Mouse (Mus musculus): ENCODE results near the gene Hist1h4a. TPM values are rescaled to one million over a fixed set of nuclear protein-coding genes. Genes with fewer than 3 reads are reported as not detected.
"Not testable (repeated sequence)": the region's sequence is repeated elsewhere in the genome, so short reads cannot be mapped to it uniquely, and the experiment has no call there.

The Hist1h4a gene
- polyA plus RNA-seq (2016; fragmentation: Nextera tagmentation; extraction: Ambion mirVana): 0.44 and 0.93 TPM in 2 replicates

DNA sequence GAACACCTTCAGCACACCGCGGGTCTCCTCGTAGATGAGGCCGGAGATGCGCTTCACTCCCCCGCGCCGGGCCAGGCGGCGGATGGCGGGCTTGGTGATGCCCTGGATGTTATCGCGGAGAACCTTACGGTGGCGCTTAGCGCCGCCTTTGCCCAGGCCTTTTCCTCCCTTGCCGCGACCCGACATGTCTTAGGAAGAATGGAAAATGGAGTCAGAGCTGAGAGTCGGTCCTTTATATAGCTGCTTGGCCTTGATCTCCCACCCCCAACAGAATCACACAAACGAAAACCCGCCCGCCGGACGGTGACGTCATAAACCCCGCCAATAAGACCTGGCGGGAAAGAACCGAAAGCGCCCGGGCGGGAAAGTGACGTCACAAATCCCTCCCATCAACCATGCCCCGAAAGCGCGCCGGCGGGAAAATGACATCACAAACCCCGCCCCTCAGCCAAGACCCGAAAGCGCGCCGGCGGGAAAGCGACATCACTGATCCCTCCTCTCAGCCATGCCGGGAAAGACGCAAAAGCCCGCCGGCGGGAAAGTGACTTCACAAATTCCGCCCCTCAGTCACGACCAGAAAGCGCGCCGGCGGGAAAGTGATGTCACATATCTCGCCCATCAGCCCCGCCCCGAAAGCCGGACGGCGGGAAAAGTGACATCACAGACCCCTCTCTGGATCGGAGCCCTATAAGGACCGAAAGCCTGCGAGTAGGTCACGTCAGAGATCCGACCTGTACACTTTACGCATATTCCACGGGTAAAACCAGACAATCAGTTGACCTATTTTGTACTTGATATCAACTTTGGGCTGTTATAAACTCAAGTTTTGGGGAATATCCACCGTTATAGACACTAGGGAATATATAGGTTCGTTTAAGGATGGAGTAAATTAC, at the start of gene Hist1h4a:
Gene Hist1h4a, minus strand, starts transcription at position 259 of the 893 bp plus-strand sequence.
- H3K4me3 ChIP-seq: peak within 1 kb of the TSS; percentile 63
- no peaks in the 10 kb centered on the region for H3K36me3 ChIP-seq
- peak within 1 kb of the TSS; percentile 92 for H3K9ac ChIP-seq
- peak within 1 kb of the TSS; percentile 90 for H3K4me2 ChIP-seq
- no peaks in the 10 kb centered on the region for H3K27me3 ChIP-seq (replicated peaks)
- H3K27ac ChIP-seq: peak within 1 kb of the TSS; percentile 99
- H3K9me3 ChIP-seq (replicated peaks): no peaks in the 10 kb centered on the region
- peaks cover 73% of the 10 kb centered on the region for H3K4me1 ChIP-seq
- ATAC-seq: peak; percentile 64
- under 1% methylated on average over 69 of the region's 72 CpGs for WGBS (ENCODE audit: insufficient replicate concordance)

- Histone ChIP-seq H3K27ac (no peak within 1 kb of the TSS), H3K9ac (no peak within 1 kb of the TSS), H3K9me3 (replicated peaks) (no peaks in the 10 kb centered on the region), H3K4me1 (0 out of 2 replicates have a peak, but pooled peaks cover 4% of the 10 kb centered on the region), H3K4me3 (no peak within 1 kb of the TSS), H3K27me3 (replicated peaks) (no peaks in the 10 kb centered on the region), H3K36me3 (no peaks in the 10 kb centered on the region), H3K4me2 (no peak within 1 kb of the TSS)
- no peak for ATAC-seq
- 60% methylated on average over 15 of the region's 15 CpGs for WGBS (ENCODE audit: insufficient replicate concordance)
These were observed 45.5 kb upstream of the Hist1h4a start, which contains the start of gene Slc17a2 for GRCm38 (mm10) chr13:23806422-23807052. TSS of gene Slc17a2 (plus strand) at chr13:23806993.

DNA sequence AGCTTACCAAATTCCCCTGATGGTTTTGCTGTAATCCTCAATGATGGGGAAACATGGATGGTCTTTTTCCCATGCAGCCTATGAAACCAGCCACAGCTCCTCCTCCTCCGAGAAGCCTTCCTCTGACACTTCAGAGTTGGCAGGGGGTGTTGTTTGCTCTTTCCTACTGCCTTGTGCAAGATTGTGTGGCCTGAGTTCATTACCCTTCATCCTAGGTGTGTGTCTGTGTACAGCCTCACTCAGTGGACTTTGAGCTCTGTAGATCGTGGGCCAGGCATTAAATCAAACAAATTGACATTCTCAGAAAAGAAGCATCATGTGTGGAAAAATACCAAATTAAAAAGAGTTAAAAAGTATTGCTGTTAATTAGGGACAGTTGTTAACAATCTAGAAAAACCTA, 43.5 kb upstream of the Hist1h4a start:
- Histone ChIP-seq H3K4me1 (0 out of 2 replicates have a peak, but pooled peaks cover 4% of the 10 kb centered on the region), H3K4me3 (no peak overlapping the region), H3K36me3 (no peaks in the 10 kb centered on the region), H3K27me3 (replicated peaks) (no peaks in the 10 kb centered on the region), H3K9me3 (replicated peaks) (no peaks in the 10 kb centered on the region), H3K27ac (no peak overlapping the region), H3K4me2 (no peak overlapping the region), H3K9ac (no peak overlapping the region)
- no peak for ATAC-seq
- WGBS (ENCODE audit: insufficient replicate concordance): 62% methylated on average over 2 of the region's 2 CpGs

DNA sequence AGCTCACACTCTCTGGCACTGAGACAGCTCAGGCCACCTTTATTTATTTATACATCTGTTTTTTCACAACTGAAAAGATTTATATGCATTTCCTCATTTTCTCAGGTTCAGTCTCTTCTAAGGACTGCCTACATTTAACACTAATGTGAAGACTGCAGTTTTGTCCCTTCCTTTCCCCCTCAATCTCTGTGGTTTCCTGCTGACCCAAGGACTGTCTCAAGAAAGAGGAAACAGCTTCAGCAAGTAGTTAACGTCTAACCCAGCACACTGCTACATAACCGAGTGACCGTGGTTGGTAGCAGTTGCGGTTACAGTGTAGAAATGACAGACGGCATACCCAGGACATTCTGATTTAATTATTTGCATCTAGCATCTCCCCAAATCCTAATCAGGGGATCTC, 38.4 kb upstream of the Hist1h4a start:
- Histone ChIP-seq H3K4me3 (no peak overlapping the region), H3K9ac (no peak overlapping the region), H3K9me3 (replicated peaks) (no peaks in the 10 kb centered on the region), H3K4me2 (no peak overlapping the region), H3K27me3 (replicated peaks) (no peaks in the 10 kb centered on the region), H3K4me1 (0 out of 2 replicates have a peak, but pooled peaks cover 4% of the 10 kb centered on the region), H3K36me3 (no peaks in the 10 kb centered on the region), H3K27ac (no peak overlapping the region)
- WGBS (ENCODE audit: insufficient replicate concordance): 24% methylated on average over 5 of the region's 5 CpGs
- ATAC-seq: no peak

DNA sequence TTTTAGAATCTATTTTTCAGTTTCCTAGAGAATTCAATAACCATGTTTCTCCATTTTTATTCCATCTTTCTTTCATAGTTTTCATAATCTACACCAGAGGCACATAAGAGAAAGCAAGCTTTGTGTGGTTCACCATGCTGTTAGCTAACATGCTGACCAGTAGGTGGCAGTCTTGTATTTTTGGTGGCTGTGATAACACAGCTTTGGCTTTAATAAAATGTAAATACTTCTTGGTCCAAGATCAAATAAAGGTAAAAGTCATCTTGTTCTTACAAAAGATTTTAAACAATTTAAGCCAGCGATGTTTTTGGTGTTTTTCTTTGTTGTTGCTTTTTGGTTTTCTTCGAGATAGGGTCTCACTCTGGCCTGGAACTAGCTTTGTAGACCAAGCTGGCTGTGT, 31.5 kb upstream of the Hist1h4a start:
- H3K9ac ChIP-seq: no peak overlapping the region
- no peak overlapping the region for H3K4me3 ChIP-seq
- 22% methylated on average over 2 of the region's 2 CpGs for WGBS (ENCODE audit: insufficient replicate concordance)
- ATAC-seq: no peak
- H3K9me3 ChIP-seq (replicated peaks): no peaks in the 10 kb centered on the region
- H3K4me1 ChIP-seq: no peaks in the 10 kb centered on the region
- H3K27ac ChIP-seq: no peak overlapping the region
- no peaks in the 10 kb centered on the region for H3K36me3 ChIP-seq
- no peaks in the 10 kb centered on the region for H3K27me3 ChIP-seq (replicated peaks)
- no peak overlapping the region for H3K4me2 ChIP-seq

DNA sequence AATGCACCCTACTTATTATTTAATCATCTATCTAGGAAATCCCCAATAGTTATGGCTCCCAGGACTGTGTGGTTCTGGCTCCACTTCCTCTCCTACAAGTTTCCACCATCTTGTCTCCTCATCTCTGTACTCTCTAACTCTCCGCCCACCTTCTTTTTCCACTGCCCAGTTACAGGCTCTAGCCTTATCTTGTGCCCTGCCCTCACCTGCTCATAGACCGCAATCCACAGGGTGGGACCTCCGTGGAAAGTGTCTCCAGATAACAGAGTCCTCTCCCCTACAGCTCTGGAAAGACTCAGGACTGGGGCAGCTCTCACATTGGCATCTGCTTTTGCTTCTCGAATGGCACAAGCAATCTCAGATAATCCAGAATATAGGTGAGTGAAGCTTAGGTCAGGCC, 18.0 kb upstream of the Hist1h4a start:
- no peaks in the 10 kb centered on the region for H3K9me3 ChIP-seq (replicated peaks)
- H3K27me3 ChIP-seq (replicated peaks): 0 out of 2 replicates have a peak, but pooled peaks cover 2% of the 10 kb centered on the region
- ATAC-seq: 0 out of 2 replicates have a peak, but pooled peaks have one; percentile 37

DNA sequence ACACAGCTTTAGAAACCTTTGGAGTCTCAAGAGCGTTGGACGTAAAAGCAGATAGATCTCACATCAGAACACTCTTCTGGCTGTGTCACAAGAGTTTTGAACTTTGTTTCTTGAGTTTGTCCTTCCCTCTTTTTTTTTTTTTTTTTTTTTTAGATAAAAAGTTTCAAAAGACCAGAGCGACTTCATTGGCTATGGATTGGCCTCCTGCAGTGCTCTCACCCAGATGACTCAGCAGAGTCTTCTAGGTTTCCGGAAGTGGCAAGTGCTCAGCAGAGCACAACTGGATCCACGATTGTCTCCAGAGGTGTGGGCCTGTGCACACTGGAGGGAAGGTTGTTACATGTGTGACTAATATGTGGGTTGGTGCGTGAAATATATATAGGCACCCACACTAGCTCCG, 17.3 kb upstream of the Hist1h4a start:
- H3K4me2 ChIP-seq: no peak overlapping the region
- ATAC-seq: no peak
- H3K9ac ChIP-seq: no peak overlapping the region
- no peak overlapping the region for H3K4me3 ChIP-seq
- no peaks in the 10 kb centered on the region for H3K36me3 ChIP-seq
- H3K9me3 ChIP-seq (replicated peaks): no peaks in the 10 kb centered on the region
- H3K27ac ChIP-seq: no peak overlapping the region
- H3K4me1 ChIP-seq: peaks cover 31% of the 10 kb centered on the region
- WGBS (ENCODE audit: insufficient replicate concordance): 74% methylated on average over 7 of the region's 7 CpGs
- H3K27me3 ChIP-seq (replicated peaks): no peaks in the 10 kb centered on the region

More for the DNA sequence above, 18.0 kb upstream of the Hist1h4a start:
- Histone ChIP-seq H3K4me1 (peaks cover 24% of the 10 kb centered on the region), H3K27ac (no peak overlapping the region), H3K4me3 (no peak overlapping the region), H3K9ac (no peak overlapping the region), H3K4me2 (no peak overlapping the region), H3K36me3 (no peaks in the 10 kb centered on the region)
- 50% methylated on average over 4 of the region's 4 CpGs for WGBS (ENCODE audit: insufficient replicate concordance)

GRCm38 (mm10) chr13:23772561-23773313, 11.7 kb upstream of the Hist1h4a start:
- Histone ChIP-seq H3K9ac (peak overlapping the region; percentile 63), H3K27me3 (replicated peaks) (no peaks in the 10 kb centered on the region), H3K4me2 (peak overlapping the region; percentile 70), H3K4me3 (peak overlapping the region; percentile 40), H3K4me1 (peaks cover 46% of the 10 kb centered on the region), H3K27ac (peak overlapping the region; percentile 62), H3K36me3 (no peaks in the 10 kb centered on the region), H3K9me3 (replicated peaks) (no peaks in the 10 kb centered on the region)
- peak; percentile 99 for ATAC-seq
- 14% methylated on average over 21 of the region's 21 CpGs for WGBS (ENCODE audit: insufficient replicate concordance)

DNA sequence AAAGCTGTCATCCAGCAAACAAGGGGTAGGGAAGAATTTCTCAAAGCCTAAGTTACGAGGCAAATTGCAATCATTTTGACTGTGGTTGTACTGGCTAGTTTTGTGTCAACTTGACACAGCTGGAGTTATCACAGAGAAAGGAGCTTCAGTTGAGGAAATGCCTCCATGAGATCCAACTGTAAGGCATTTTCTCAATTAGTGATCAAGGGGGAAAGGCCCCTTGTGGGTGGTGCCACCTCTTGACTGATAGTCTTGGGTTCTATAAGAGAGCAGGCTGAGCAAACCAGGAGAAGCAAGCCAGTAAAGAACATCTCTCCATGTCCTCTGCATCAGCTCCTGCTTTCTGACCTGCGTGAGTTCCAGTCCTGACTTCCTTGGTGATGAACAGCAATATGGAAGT, 8.6 kb upstream of the Hist1h4a start, which contains the start of gene Trim38:
Gene Trim38, plus strand, starts transcription at position 301 of the 400 bp plus-strand sequence.
- H3K27me3 ChIP-seq (replicated peaks); ATAC-seq; H3K4me2 ChIP-seq; H3K4me3 ChIP-seq; H3K36me3 ChIP-seq; H3K9me3 ChIP-seq (replicated peaks); H3K9ac ChIP-seq: not testable (repeated sequence)
- Histone ChIP-seq H3K4me1 (peaks cover 55% of the 10 kb centered on the region), H3K27ac (0 out of 2 replicates have a peak within 1 kb of the TSS, but pooled peaks have one; percentile 8)
- WGBS (ENCODE audit: insufficient replicate concordance): 74% methylated on average over 2 of the region's 2 CpGs

DNA sequence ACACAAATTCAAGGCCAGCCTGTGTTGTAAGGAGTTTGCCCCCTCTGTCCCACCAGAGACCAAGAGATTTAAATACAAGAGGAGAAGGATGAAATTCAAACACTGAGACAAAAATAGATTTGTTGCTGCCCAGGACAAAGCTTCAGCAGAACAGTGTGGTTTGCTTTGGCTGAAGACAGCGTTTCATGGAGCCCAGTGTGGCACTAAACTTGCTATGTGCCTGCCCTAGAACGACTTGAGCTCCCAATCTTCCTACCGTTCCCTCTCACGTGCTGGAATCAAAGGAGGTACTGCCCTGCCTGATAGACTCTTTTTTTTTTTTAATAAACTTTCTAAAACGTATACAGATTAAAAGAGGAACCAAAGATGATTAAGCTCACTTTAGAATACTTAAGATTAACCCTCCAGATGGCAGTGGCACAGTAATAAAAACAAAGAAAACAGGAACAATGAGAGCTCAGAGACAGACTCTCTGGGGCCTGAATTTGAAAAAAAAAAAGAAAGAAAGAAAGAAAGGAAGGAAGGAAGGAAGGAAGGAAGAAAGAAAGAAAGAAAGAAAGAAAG, 7.9 kb upstream of the Hist1h4a start:
- no peak overlapping the region for H3K27ac ChIP-seq
- no peak overlapping the region for H3K4me3 ChIP-seq
- no peaks in the 10 kb centered on the region for H3K27me3 ChIP-seq (replicated peaks)
- ATAC-seq: no peak
- no peaks in the 10 kb centered on the region for H3K36me3 ChIP-seq
- peaks cover 60% of the 10 kb centered on the region for H3K4me1 ChIP-seq
- no peaks in the 10 kb centered on the region for H3K9me3 ChIP-seq (replicated peaks)
- H3K9ac ChIP-seq: no peak overlapping the region
- 48% methylated on average over 5 of the region's 5 CpGs for WGBS (ENCODE audit: insufficient replicate concordance)
- no peak overlapping the region for H3K4me2 ChIP-seq

GRCm38 (mm10) chr13:23766772-23767171, 5.7 kb upstream of the Hist1h4a start:
- H3K27me3 ChIP-seq (replicated peaks): no peaks in the 10 kb centered on the region
- H3K9me3 ChIP-seq (replicated peaks): no peaks in the 10 kb centered on the region
- peaks cover 54% of the 10 kb centered on the region for H3K4me1 ChIP-seq
- no peak overlapping the region for H3K4me3 ChIP-seq
- no peaks in the 10 kb centered on the region for H3K36me3 ChIP-seq
- no peak overlapping the region for H3K4me2 ChIP-seq
- H3K9ac ChIP-seq: 0 out of 2 replicates have a peak overlapping the region, but pooled peaks have one; percentile 14
- peak overlapping the region; percentile 51; the same call in 1 of the 2 replicates for H3K27ac ChIP-seq
- no peak for ATAC-seq

Measured in liver, embryonic 12.5 days (tissue).